Mouse (Mus musculus): ENCODE measurements around the gene Gpr27. TPM values are rescaled to one million over a fixed set of nuclear protein-coding genes. Genes with fewer than 3 reads are reported as not detected.

Gene Gpr27
- polyA plus RNA-seq, 1 experiment from 2014 or later = 3.8 TPM

DNA sequence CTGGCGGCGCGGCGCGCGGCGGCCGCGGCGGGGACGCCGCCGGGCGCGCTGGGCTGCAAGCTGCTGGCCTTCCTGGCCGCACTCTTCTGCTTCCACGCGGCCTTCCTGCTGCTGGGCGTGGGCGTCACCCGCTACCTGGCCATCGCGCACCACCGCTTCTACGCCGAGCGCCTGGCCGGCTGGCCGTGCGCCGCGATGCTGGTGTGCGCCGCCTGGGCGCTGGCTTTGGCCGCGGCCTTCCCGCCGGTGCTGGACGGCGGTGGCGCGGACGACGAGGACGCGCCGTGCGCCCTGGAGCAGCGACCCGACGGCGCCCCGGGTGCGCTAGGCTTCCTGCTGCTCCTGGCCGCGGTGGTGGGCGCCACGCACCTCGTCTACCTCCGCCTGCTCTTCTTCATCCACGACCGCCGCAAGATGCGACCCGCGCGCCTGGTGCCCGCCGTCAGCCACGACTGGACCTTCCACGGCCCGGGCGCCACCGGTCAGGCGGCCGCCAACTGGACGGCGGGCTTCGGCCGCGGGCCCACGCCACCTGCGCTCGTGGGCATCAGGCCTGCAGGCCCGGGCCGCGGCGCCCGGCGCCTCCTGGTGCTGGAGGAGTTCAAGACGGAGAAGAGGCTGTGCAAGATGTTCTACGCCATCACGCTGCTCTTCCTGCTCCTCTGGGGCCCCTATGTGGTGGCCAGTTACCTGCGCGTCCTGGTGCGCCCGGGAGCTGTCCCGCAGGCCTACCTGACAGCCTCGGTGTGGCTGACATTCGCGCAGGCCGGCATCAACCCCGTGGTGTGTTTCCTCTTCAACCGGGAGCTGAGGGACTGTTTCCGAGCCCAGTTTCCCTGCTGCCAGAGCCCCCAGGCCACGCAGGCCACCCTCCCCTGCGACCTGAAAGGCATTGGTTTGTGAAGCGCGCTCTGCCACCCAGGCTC lies 700 bp downstream of the Gpr27 start:
- H3K9me3 ChIP-seq (ENCODE audit: control insufficient read depth, low read length) = no peaks in the 10 kb centered on the region
- H3K9ac ChIP-seq (ENCODE audit: low read length) = peak overlapping the region; percentile 74
- H3K4me1 ChIP-seq (ENCODE audit: control insufficient read depth, insufficient read depth, low read length) = peaks cover 13% of the 10 kb centered on the region
- peak overlapping the region; percentile 81 for H3K4me2 ChIP-seq
- under 1% methylated on average over 85 of the region's 110 CpGs for WGBS
- DNase-seq (ENCODE audit: low spot score, missing footprints) = peak; percentile 92
- peak overlapping the region; percentile 73 for H3K4me3 ChIP-seq (ENCODE audit: low read depth, low read length)
- ATAC-seq (ENCODE audit: low FRiP score) = peak; percentile 62
- peak overlapping the region; percentile 44; the same call in 1 of the 2 replicates for H3K27ac ChIP-seq (ENCODE audit: low read depth, low read length)
- peaks cover 44% of the 10 kb centered on the region for H3K27me3 ChIP-seq (ENCODE audit: control insufficient read depth, insufficient read depth, low read length)
- no peaks in the 10 kb centered on the region for H3K36me3 ChIP-seq (ENCODE audit: control insufficient read depth, insufficient read depth, low read length)

- 67% methylated on average over 3 of the region's 3 CpGs for WGBS
- Histone ChIP-seq H3K27ac (ENCODE audit: low read depth, low read length) (no peak overlapping the region), H3K9ac (ENCODE audit: low read length) (no peak overlapping the region), H3K4me1 (ENCODE audit: control insufficient read depth, insufficient read depth, low read length) (no peaks in the 10 kb centered on the region), H3K27me3 (ENCODE audit: control insufficient read depth, insufficient read depth, low read length) (no peaks in the 10 kb centered on the region; the same call in 1 of the 2 replicates), H3K4me3 (ENCODE audit: low read depth, low read length) (no peak overlapping the region), H3K9me3 (ENCODE audit: control insufficient read depth, low read length) (no peaks in the 10 kb centered on the region), H3K4me2 (no peak overlapping the region), H3K36me3 (ENCODE audit: control insufficient read depth, insufficient read depth, low read length) (no peaks in the 10 kb centered on the region)
- ATAC-seq (ENCODE audit: low FRiP score) (no peak), DNase-seq (ENCODE audit: low spot score, missing footprints) (no peak)
Observed at GRCm38 (mm10) chr6:99700484-99700883, 8.0 kb downstream of the Gpr27 start.

DNA sequence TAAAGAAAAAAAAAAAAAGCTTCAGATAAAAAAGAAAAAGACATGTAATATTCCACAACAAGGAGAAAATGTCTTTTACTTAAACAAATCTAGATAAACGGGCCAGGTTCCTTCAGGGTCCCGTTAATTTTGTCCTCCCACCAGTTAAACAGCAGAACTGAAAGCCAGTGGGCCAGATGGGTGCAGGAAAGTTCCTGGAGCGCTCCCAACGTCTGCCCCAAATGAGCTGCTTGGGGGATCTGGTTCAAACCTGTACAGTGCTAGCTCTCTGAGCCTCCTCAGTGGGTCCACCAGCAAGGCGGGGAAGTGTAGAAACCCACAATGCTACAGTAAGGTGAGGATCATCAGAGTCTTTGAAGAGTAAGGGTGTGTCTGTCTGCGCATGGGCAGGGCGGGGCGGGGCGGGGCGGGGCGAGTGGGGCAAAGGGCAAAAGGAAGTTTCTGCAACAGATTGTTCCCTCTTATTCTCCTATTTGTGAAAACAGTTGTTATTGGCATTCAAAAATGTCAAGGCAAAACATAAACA lies 19.2 kb downstream of the Gpr27 start:
- Histone ChIP-seq H3K9me3 (ENCODE audit: control insufficient read depth, low read length) (no peaks in the 10 kb centered on the region), H3K27ac (ENCODE audit: low read depth, low read length) (no peak overlapping the region), H3K9ac (ENCODE audit: low read length) (no peak overlapping the region), H3K36me3 (ENCODE audit: control insufficient read depth, insufficient read depth, low read length) (no peaks in the 10 kb centered on the region), H3K4me1 (ENCODE audit: control insufficient read depth, insufficient read depth, low read length) (no peaks in the 10 kb centered on the region), H3K4me2 (no peak overlapping the region), H3K27me3 (ENCODE audit: control insufficient read depth, insufficient read depth, low read length) (no peaks in the 10 kb centered on the region), H3K4me3 (ENCODE audit: low read depth, low read length) (no peak overlapping the region)
- WGBS = 82% methylated on average over 11 of the region's 11 CpGs
- DNase-seq (ENCODE audit: low spot score, missing footprints) = peak; percentile 14
- no peak for ATAC-seq (ENCODE audit: low FRiP score)

DNA sequence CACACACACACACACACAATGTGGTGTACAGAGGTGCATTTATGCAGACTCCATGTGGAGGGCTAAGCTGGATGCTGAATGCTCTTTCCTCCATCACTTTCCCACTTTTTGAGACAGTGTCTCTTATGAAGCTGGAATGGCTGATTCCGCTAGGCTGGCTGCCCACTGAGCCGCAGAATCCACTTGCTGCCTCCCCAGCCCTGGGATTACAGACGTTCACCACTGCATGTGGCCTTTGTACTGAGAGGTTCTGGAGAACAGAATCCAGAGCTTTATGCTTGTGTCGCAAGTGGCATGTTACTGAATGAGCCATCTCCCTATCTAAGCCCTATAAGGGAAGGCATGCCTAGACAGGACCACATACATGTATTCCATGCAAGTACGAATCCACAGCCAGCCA lies 20.8 kb downstream of the Gpr27 start:
- H3K4me3 ChIP-seq (ENCODE audit: low read depth, low read length) = no peak overlapping the region
- H3K27ac ChIP-seq (ENCODE audit: low read depth, low read length) = no peak overlapping the region
- DNase-seq (ENCODE audit: low spot score, missing footprints) (no peak), ATAC-seq (ENCODE audit: low FRiP score) (no peak)
- H3K9ac ChIP-seq (ENCODE audit: low read length) = no peak overlapping the region
- H3K9me3 ChIP-seq (ENCODE audit: control insufficient read depth, low read length) = no peaks in the 10 kb centered on the region
- H3K36me3 ChIP-seq (ENCODE audit: control insufficient read depth, insufficient read depth, low read length) = no peaks in the 10 kb centered on the region
- H3K4me1 ChIP-seq (ENCODE audit: control insufficient read depth, insufficient read depth, low read length) = no peaks in the 10 kb centered on the region
- no peaks in the 10 kb centered on the region for H3K27me3 ChIP-seq (ENCODE audit: control insufficient read depth, insufficient read depth, low read length)
- WGBS = 66% methylated on average over 5 of the region's 5 CpGs
- no peak overlapping the region for H3K4me2 ChIP-seq

DNA sequence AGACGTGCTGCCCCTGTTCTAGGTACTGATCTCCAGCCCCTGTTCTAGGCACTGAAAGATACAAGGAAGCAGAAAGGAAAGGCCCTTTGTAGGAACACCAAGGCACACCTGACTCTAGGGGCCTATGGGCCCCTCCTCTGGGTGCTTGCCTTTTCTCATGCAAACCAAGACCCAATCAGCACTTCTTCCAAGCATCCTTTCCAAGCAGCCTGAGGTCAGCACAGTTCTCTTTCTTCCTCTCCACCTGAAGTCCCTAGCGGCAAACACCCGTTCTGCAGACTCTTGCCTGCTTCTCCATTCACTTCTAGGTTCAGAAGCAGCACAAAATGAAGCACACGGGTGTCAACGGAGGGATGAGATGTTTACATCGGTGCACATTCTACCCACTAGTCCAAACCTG lies 22.7 kb downstream of the Gpr27 start:
- no peak overlapping the region for H3K27ac ChIP-seq (ENCODE audit: low read depth, low read length)
- no peaks in the 10 kb centered on the region for H3K9me3 ChIP-seq (ENCODE audit: control insufficient read depth, low read length)
- no peaks in the 10 kb centered on the region for H3K27me3 ChIP-seq (ENCODE audit: control insufficient read depth, insufficient read depth, low read length)
- WGBS = 62% methylated on average over 6 of the region's 6 CpGs
- ATAC-seq (ENCODE audit: low FRiP score) (no peak), DNase-seq (ENCODE audit: low spot score, missing footprints) (peak; percentile 26)
- no peak overlapping the region for H3K4me3 ChIP-seq (ENCODE audit: low read depth, low read length)
- H3K9ac ChIP-seq (ENCODE audit: low read length) = no peak overlapping the region
- no peaks in the 10 kb centered on the region for H3K4me1 ChIP-seq (ENCODE audit: control insufficient read depth, insufficient read depth, low read length)
- no peak overlapping the region for H3K4me2 ChIP-seq
- H3K36me3 ChIP-seq (ENCODE audit: control insufficient read depth, insufficient read depth, low read length) = no peaks in the 10 kb centered on the region

DNA sequence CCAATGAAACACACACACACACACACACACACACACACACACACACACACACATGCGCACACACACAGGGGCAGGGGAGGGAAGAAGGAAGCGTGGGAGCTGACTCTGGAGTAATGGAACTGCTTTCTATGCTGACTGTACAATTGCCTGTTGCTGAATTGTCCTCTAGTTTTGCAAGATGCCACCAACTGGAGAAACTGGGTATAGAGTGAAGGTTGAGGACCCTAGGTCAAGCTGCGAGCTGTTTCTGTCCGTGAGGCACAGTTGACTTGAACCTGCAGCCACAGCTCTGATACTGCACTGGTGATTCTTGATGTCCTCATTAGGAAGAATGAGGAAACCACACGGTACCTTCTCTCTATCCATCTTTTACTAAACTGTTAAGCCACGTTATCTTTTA lies 23.4 kb downstream of the Gpr27 start:
- H3K9me3 ChIP-seq (ENCODE audit: control insufficient read depth, low read length) = no peaks in the 10 kb centered on the region
- no peaks in the 10 kb centered on the region for H3K36me3 ChIP-seq (ENCODE audit: control insufficient read depth, insufficient read depth, low read length)
- H3K9ac ChIP-seq (ENCODE audit: low read length) = no peak overlapping the region
- H3K4me2 ChIP-seq = no peak overlapping the region
- H3K4me3 ChIP-seq (ENCODE audit: low read depth, low read length) = no peak overlapping the region
- H3K27me3 ChIP-seq (ENCODE audit: control insufficient read depth, insufficient read depth, low read length) = no peaks in the 10 kb centered on the region
- 80% methylated on average over 5 of the region's 6 CpGs for WGBS
- DNase-seq (ENCODE audit: low spot score, missing footprints) (peak; percentile 64), ATAC-seq (ENCODE audit: low FRiP score) (no peak)
- H3K4me1 ChIP-seq (ENCODE audit: control insufficient read depth, insufficient read depth, low read length) = no peaks in the 10 kb centered on the region
- no peak overlapping the region for H3K27ac ChIP-seq (ENCODE audit: low read depth, low read length)

DNA sequence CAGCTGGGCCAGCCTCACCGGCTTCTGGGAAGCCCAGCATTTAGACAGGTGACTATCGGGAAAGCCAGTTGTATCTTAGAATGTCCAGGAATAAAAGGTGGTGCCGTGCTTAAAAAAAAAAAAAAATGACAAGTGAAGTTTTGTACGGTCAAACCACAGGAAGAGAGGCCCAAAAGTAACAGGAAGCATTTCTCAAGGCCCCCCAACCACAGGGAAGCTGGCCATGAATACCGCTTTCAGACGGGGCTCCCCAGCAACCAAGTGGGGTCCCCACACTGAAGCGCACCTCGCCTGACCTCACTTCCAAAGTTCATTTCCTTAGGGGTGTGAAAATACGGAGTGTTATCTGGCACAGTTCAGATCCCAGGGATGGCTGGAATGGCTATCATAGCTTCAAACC lies 28.6 kb downstream of the Gpr27 start:
- no peak for ATAC-seq (ENCODE audit: low FRiP score)
- peaks cover 12% of the 10 kb centered on the region for H3K27me3 ChIP-seq (ENCODE audit: control insufficient read depth, insufficient read depth, low read length)
- no peak overlapping the region for H3K4me2 ChIP-seq
- no peak for DNase-seq (ENCODE audit: low spot score, missing footprints)
- H3K4me1 ChIP-seq (ENCODE audit: control insufficient read depth, insufficient read depth, low read length) = peaks cover 1% of the 10 kb centered on the region; the same call in 1 of the 2 replicates
- H3K4me3 ChIP-seq (ENCODE audit: low read depth, low read length) = no peak overlapping the region
- H3K36me3 ChIP-seq (ENCODE audit: control insufficient read depth, insufficient read depth, low read length) = no peaks in the 10 kb centered on the region
- no peak overlapping the region for H3K27ac ChIP-seq (ENCODE audit: low read depth, low read length)
- no peak overlapping the region for H3K9ac ChIP-seq (ENCODE audit: low read length)
- WGBS = 86% methylated on average over 9 of the region's 9 CpGs
- no peaks in the 10 kb centered on the region for H3K9me3 ChIP-seq (ENCODE audit: control insufficient read depth, low read length)

DNA sequence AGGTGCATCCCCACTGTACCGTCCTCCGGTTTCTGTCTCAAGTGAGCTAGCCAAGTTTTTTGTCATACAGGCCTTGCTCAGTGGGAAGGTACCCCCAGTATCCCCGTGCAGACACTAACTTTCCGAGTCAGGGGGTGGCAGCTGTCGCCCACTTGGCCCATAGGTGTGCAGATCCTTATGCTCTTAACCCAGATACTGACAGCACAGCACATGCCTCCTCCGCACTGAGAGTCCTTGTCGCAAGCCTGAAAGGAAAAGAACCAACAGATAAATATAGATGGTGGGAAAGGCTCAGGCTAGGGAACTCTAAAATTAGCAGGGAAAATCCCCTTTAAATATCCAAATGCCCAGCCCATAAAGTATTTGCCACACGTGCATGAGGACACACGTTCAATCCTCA lies 29.9 kb downstream of the Gpr27 start:
- 89% methylated on average over 9 of the region's 9 CpGs for WGBS
- H3K27me3 ChIP-seq (ENCODE audit: control insufficient read depth, insufficient read depth, low read length) = peaks cover 23% of the 10 kb centered on the region
- ATAC-seq (ENCODE audit: low FRiP score) = no peak

DNA sequence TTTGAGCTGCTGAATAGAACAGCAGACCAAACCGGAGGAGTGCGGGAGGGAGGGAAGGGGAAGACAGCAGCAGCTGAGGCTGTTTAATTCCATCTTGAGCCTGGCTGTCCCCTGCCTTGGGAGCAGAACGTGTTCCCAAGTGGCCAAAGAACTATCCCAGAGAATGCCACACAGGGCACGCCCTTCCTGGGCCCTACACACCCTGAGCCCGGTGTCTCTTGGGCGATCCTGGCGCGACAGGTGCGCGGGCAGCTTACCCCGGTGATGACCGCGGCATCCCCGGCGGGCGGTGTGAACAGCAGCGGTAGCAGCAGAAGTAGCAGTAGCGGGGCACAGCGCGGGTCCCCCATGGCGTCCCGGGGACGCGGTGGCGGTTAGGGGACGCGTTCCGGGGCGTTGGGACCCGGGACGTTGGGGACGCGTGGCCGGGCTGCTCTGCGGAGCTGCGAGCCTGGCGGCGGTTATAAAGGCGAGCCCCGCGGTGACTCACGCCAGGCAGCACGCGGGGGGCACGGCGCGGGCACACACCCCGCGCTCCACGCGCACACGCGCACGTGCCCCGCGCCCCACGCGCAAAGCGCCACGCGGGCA lies 33.6 kb downstream of the Gpr27 start, which contains the start of gene Prok2:
TSS of gene Prok2 (minus strand) at position 422 of the 591 bp plus-strand sequence.
- Histone ChIP-seq H3K4me3 (ENCODE audit: low read depth, low read length) (peak within 1 kb of the TSS; percentile 52), H3K9me3 (ENCODE audit: control insufficient read depth, low read length) (no peaks in the 10 kb centered on the region), H3K4me2 (peak within 1 kb of the TSS; percentile 98), H3K4me1 (ENCODE audit: control insufficient read depth, insufficient read depth, low read length) (peaks cover 8% of the 10 kb centered on the region), H3K27me3 (ENCODE audit: control insufficient read depth, insufficient read depth, low read length) (peaks cover 27% of the 10 kb centered on the region), H3K27ac (ENCODE audit: low read depth, low read length) (no peak within 1 kb of the TSS), H3K36me3 (ENCODE audit: control insufficient read depth, insufficient read depth, low read length) (no peaks in the 10 kb centered on the region), H3K9ac (ENCODE audit: low read length) (peak within 1 kb of the TSS; percentile 59)
- under 1% methylated on average over 59 of the region's 61 CpGs for WGBS
- DNase-seq (ENCODE audit: low spot score, missing footprints) (peak; percentile 95), ATAC-seq (ENCODE audit: low FRiP score) (peak; percentile 54)

More for the DNA sequence above, 29.9 kb downstream of the Gpr27 start:
- H3K36me3 ChIP-seq (ENCODE audit: control insufficient read depth, insufficient read depth, low read length) = no peaks in the 10 kb centered on the region
- no peak overlapping the region for H3K9ac ChIP-seq (ENCODE audit: low read length)
- H3K9me3 ChIP-seq (ENCODE audit: control insufficient read depth, low read length) = no peaks in the 10 kb centered on the region
- H3K4me1 ChIP-seq (ENCODE audit: control insufficient read depth, insufficient read depth, low read length) = peaks cover 8% of the 10 kb centered on the region
- H3K4me3 ChIP-seq (ENCODE audit: low read depth, low read length) = no peak overlapping the region
- DNase-seq (ENCODE audit: low spot score, missing footprints) = no peak
- H3K4me2 ChIP-seq = no peak overlapping the region
- H3K27ac ChIP-seq (ENCODE audit: low read depth, low read length) = no peak overlapping the region

All from midbrain, embryonic 11.5 days (tissue).